Mouse (Mus musculus) heart, embryonic 13.5 days (tissue): ENCODE data around the gene Set. TPM values are rescaled to one million over a fixed set of nuclear protein-coding genes. Genes with fewer than 3 reads are reported as not detected.

Source experiments
- ATAC-seq: fragments of 200-750 bp; cut with Nextera tagmentation; 2 replicates; pipeline ENCODE4 v1.8.0; 2017; ENCODE audit warnings: moderate TSS enrichment; ENCODE audit not compliant: insufficient number of reproducible peaks, low FRiP score, low TSS enrichment; ENCODE audit errors: extremely low read depth
- H3K27ac ChIP-seq: fragments of 300-500 bp; sonication (generic); replicated peaks from 2 replicates; pipeline ENCODE4 v1.5.1; 2015; ENCODE audit warnings: moderate library complexity, mild to moderate bottlenecking, inconsistent platforms
- H3K27me3 ChIP-seq: fragments of 300-500 bp; sonication (generic); replicated peaks from 2 replicates; pipeline ENCODE4 v1.6.1; 2015; ENCODE audit warnings: mild to moderate bottlenecking, inconsistent platforms
- H3K36me3 ChIP-seq: fragments of 300-500 bp; sonication (generic); 2 replicates; pipeline ENCODE4 v1.6.1; 2015; ENCODE audit warnings: mild to moderate bottlenecking, inconsistent platforms
- H3K4me1 ChIP-seq: fragments of 300-500 bp; sonication (generic); 2 replicates; pipeline ENCODE4 v1.6.1; 2015; ENCODE audit warnings: inconsistent platforms
- H3K4me2 ChIP-seq: fragments of 300-500 bp; sonication (generic); 2 replicates; pipeline ENCODE4 v1.6.1; 2015; ENCODE audit warnings: inconsistent platforms, mild to moderate bottlenecking, moderate library complexity
- H3K4me3 ChIP-seq: fragments of 300-500 bp; sonication (generic); 2 replicates; pipeline ENCODE4 v1.5.1; 2015; ENCODE audit warnings: moderate library complexity, mild to moderate bottlenecking, inconsistent platforms
- H3K9ac ChIP-seq: fragments of 300-500 bp; sonication (generic); 2 replicates; pipeline ENCODE4 v1.6.1; 2015; ENCODE audit warnings: inconsistent platforms, mild to moderate bottlenecking, moderate library complexity
- H3K9me3 ChIP-seq: fragments of 300-500 bp; sonication (generic); 2 replicates; pipeline ENCODE4 v1.6.1; 2016; ENCODE audit warnings: inconsistent platforms
- WGBS: fragments of 180-500 bp; shearing (Covaris S2); methylation state at CpG from one replicate; pipeline ENCODE4 v1.1.7; 2015; ENCODE audit warnings: mixed read lengths; 5-methylcytosine and 5-hydroxymethylcytosine counted together
- polyA plus RNA-seq: library from polyadenylated mRNA; unstranded; fragments of >200 nt; fragmentation: Nextera tagmentation; extraction: Ambion mirVana; gene quantifications from 2 replicates; pipeline ENCODE4 v1.2.1, GENCODE M21; 2015

The Set gene
- polyA plus RNA-seq, 1 experiment from 2014 or later, result 214 TPM

- H3K36me3 ChIP-seq, result no peaks in the 10 kb centered on the region
- H3K27me3 ChIP-seq, result no peaks in the 10 kb centered on the region
- no peak for ATAC-seq
- peak overlapping the region; percentile 69 for H3K4me3 ChIP-seq
- H3K9ac ChIP-seq, result peak overlapping the region; percentile 90
- H3K4me2 ChIP-seq, result peak overlapping the region; percentile 80
- 7% methylated on average over 37 of the region's 37 CpGs for WGBS
- no peaks in the 10 kb centered on the region for H3K9me3 ChIP-seq
- H3K4me1 ChIP-seq, result peaks cover 41% of the 10 kb centered on the region
- peak overlapping the region; percentile 94 for H3K27ac ChIP-seq
Measured at GRCm38 (mm10) chr2:30061215-30062166, 4.3 kb downstream of the Set start.

GRCm38 (mm10) chr2:30062249-30063093 lies 5.3 kb downstream of the Set start:
- Histone ChIP-seq H3K4me2 (peak overlapping the region; percentile 80), H3K27me3 (no peaks in the 10 kb centered on the region), H3K9me3 (no peaks in the 10 kb centered on the region), H3K27ac (peak overlapping the region; percentile 94), H3K9ac (peak overlapping the region; percentile 90), H3K4me3 (peak overlapping the region; percentile 69), H3K4me1 (peaks cover 36% of the 10 kb centered on the region), H3K36me3 (no peaks in the 10 kb centered on the region)
- WGBS, result under 1% methylated on average over 40 of the region's 40 CpGs
- ATAC-seq, result no peak

GRCm38 (mm10) chr2:30063235-30063634 lies 6.1 kb downstream of the Set start:
- H3K4me2 ChIP-seq, result peak overlapping the region; percentile 80
- no peaks in the 10 kb centered on the region for H3K27me3 ChIP-seq
- no peaks in the 10 kb centered on the region for H3K9me3 ChIP-seq
- peak overlapping the region; percentile 69 for H3K4me3 ChIP-seq
- peak overlapping the region; percentile 90 for H3K9ac ChIP-seq
- peaks cover 43% of the 10 kb centered on the region for H3K4me1 ChIP-seq
- H3K36me3 ChIP-seq, result peaks cover 4% of the 10 kb centered on the region
- H3K27ac ChIP-seq, result peak overlapping the region; percentile 94
- ATAC-seq, result no peak
- WGBS, result 7% methylated on average over 8 of the region's 8 CpGs

DNA sequence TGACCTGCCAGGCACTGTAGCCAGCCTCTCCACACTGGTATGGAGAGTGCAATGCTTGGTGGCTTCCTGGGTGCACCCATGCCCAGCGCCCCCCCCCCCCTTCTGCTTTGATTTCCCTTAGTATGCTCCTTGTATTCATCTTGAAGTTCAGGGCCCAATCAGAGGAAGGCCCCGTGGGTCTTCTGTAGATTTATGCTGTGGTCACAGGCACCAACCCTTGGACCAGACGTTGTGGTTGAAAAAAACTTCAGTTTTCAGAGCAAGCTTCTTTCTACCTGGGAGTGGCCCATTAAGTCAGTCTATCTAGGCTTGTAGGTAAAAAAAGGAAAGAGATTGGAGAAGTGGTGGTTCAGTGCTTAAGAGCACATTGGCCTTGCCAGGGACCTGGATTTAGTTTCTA lies 6.6 kb downstream of the Set start:
- no peaks in the 10 kb centered on the region for H3K9me3 ChIP-seq
- peak overlapping the region; percentile 69 for H3K4me3 ChIP-seq
- peak overlapping the region; percentile 80 for H3K4me2 ChIP-seq
- ATAC-seq, result no peak
- H3K36me3 ChIP-seq, result peaks cover 9% of the 10 kb centered on the region
- H3K27me3 ChIP-seq, result no peaks in the 10 kb centered on the region
- peaks cover 47% of the 10 kb centered on the region for H3K4me1 ChIP-seq
- H3K9ac ChIP-seq, result peak overlapping the region; percentile 90
- 21% methylated on average over 2 of the region's 3 CpGs for WGBS
- H3K27ac ChIP-seq, result peak overlapping the region; percentile 94

- H3K27me3 ChIP-seq, result no peaks in the 10 kb centered on the region
- WGBS, result 34% methylated on average over 3 of the region's 3 CpGs
- H3K9me3 ChIP-seq, result no peaks in the 10 kb centered on the region
- H3K36me3 ChIP-seq, result peaks cover 14% of the 10 kb centered on the region
- peak overlapping the region; percentile 90 for H3K9ac ChIP-seq
- no peak for ATAC-seq
- peak overlapping the region; percentile 94 for H3K27ac ChIP-seq
- peaks cover 47% of the 10 kb centered on the region for H3K4me1 ChIP-seq
- H3K4me3 ChIP-seq, result 0 out of 2 replicates have a peak overlapping the region, but pooled peaks have one; percentile 69
- H3K4me2 ChIP-seq, result peak overlapping the region; percentile 80
Measured at GRCm38 (mm10) chr2:30064298-30064697, 7.1 kb downstream of the Set start.

- Histone ChIP-seq H3K4me1 (peaks cover 44% of the 10 kb centered on the region), H3K27ac (peak overlapping the region; percentile 98), H3K4me3 (peak overlapping the region; percentile 100), H3K4me2 (peak overlapping the region; percentile 76), H3K27me3 (no peaks in the 10 kb centered on the region), H3K36me3 (peaks cover 30% of the 10 kb centered on the region), H3K9me3 (no peaks in the 10 kb centered on the region), H3K9ac (peak overlapping the region; percentile 98)
- WGBS, result under 1% methylated on average over 78 of the region's 101 CpGs
- peak; percentile 94 for ATAC-seq
Measured at GRCm38 (mm10) chr2:30066046-30066901, 9.1 kb downstream of the Set start.

GRCm38 (mm10) chr2:30067031-30067888 lies 10.1 kb downstream of the Set start:
- H3K9ac ChIP-seq, result peak overlapping the region; percentile 98
- H3K4me2 ChIP-seq, result peak overlapping the region; percentile 76
- peak overlapping the region; percentile 100 for H3K4me3 ChIP-seq
- H3K9me3 ChIP-seq, result no peaks in the 10 kb centered on the region
- ATAC-seq, result no peak
- peaks cover 35% of the 10 kb centered on the region for H3K36me3 ChIP-seq
- peak overlapping the region; percentile 98 for H3K27ac ChIP-seq
- H3K4me1 ChIP-seq, result peaks cover 40% of the 10 kb centered on the region
- no peaks in the 10 kb centered on the region for H3K27me3 ChIP-seq
- under 1% methylated on average over 48 of the region's 69 CpGs for WGBS

GRCm38 (mm10) chr2:30067962-30068361 lies 10.8 kb downstream of the Set start:
- no peak for ATAC-seq
- H3K27me3 ChIP-seq, result no peaks in the 10 kb centered on the region
- 36% methylated on average over 7 of the region's 7 CpGs for WGBS

GRCm38 (mm10) chr2:30072875-30073274 lies 15.7 kb downstream of the Set start:
- ATAC-seq, result no peak
- no peak overlapping the region for H3K9ac ChIP-seq
- peaks cover 49% of the 10 kb centered on the region for H3K36me3 ChIP-seq
- no peak overlapping the region for H3K4me2 ChIP-seq
- no peak overlapping the region for H3K27ac ChIP-seq
- 72% methylated on average over 7 of the region's 7 CpGs for WGBS
- no peaks in the 10 kb centered on the region for H3K27me3 ChIP-seq
- no peaks in the 10 kb centered on the region for H3K9me3 ChIP-seq
- H3K4me1 ChIP-seq, result peaks cover 13% of the 10 kb centered on the region
- no peak overlapping the region for H3K4me3 ChIP-seq

More at GRCm38 (mm10) chr2:30067962-30068361, 10.8 kb downstream of the Set start:
- no peak overlapping the region for H3K27ac ChIP-seq
- H3K36me3 ChIP-seq, result peaks cover 42% of the 10 kb centered on the region
- peak overlapping the region; percentile 98 for H3K9ac ChIP-seq
- H3K4me3 ChIP-seq, result peak overlapping the region; percentile 100
- H3K4me2 ChIP-seq, result peak overlapping the region; percentile 76
- no peaks in the 10 kb centered on the region for H3K9me3 ChIP-seq
- H3K4me1 ChIP-seq, result peaks cover 38% of the 10 kb centered on the region

- H3K4me3 ChIP-seq, result no peak overlapping the region
- peaks cover 11% of the 10 kb centered on the region for H3K4me1 ChIP-seq
- no peaks in the 10 kb centered on the region for H3K9me3 ChIP-seq
- no peak overlapping the region for H3K4me2 ChIP-seq
- no peak overlapping the region for H3K9ac ChIP-seq
- no peaks in the 10 kb centered on the region for H3K27me3 ChIP-seq
- H3K27ac ChIP-seq, result no peak overlapping the region
- 75% methylated on average over 3 of the region's 3 CpGs for WGBS
- H3K36me3 ChIP-seq, result peaks cover 45% of the 10 kb centered on the region
- ATAC-seq, result no peak
Measured at GRCm38 (mm10) chr2:30073285-30073684, 16.1 kb downstream of the Set start.
